ENCODE assay signal across 23 mouse cellular contexts in the genomic region with DNA sequence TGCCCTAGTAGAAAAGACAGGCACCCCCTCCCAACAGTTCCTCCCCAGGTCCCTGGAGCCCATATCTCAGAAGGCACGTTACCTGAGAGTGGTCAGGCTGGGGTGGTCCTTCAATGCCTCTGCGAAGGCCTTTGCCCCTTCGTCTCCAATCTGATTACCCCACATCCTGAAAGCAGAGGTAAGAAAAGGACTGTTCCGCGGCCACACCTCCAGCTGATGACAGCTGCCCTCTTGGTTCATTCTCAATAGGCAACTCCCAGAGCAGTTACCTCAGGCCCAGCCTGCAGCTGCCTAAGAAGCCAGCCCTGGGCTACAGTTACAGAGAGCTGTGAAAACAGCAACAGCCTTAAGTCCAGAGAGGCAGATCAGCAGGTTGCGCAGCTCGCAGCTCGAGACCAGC. TPM values are rescaled to one million over a fixed set of nuclear protein-coding genes. Genes with fewer than 3 reads are reported as not detected.
DNase-seq lines count a peak whose midpoint lies in the region; ATAC-seq and TF ChIP-seq lines count a peak whose summit lies in the region.
"Had no signal": no experiment of that assay in that cellular context is flagged by ENCODE, and none has a peak within 500 bp of the region (broad histone marks: within the 10 kb centered on the region; RNA-seq: fewer than 3 reads in every experiment).

No protein-coding gene starts in this region.

- H3K4me3 ChIP-seq in heart, embryonic 10.5 days: no peak overlapping the region
- no peak overlapping the region for H3K4me3 ChIP-seq in spleen, adult 2 months (ENCODE audit: extremely low read depth, insufficient read depth, insufficient read length)
- H3K4me3 ChIP-seq: heart, embryonic 13.5 days; hindbrain, embryonic 12.5 days; left cerebral cortex, adult 2 months; midbrain, embryonic 10.5 days; stomach, embryonic 15.5 days had no signal

- no peak for TF ChIP-seq POLR2A in spleen, adult 2 months (IDR thresholded peaks at IDR 0.05; ENCODE audit: low read depth, low read length)

- H3K4me1 ChIP-seq in heart, embryonic 10.5 days: peaks cover 17% of the 10 kb centered on the region
- peaks cover 13% of the 10 kb centered on the region; the same call in 1 of the 2 replicates for H3K4me1 ChIP-seq in spleen, adult 2 months (ENCODE audit: control insufficient read depth, insufficient read depth, insufficient read length)
- H3K4me1 ChIP-seq: hindbrain, embryonic 12.5 days; midbrain, embryonic 10.5 days; stomach, embryonic 15.5 days had no signal

- H3K36me3 ChIP-seq in heart, embryonic 10.5 days: no peaks in the 10 kb centered on the region; the same call in 1 of the 2 replicates
- peaks cover 10% of the 10 kb centered on the region for H3K36me3 ChIP-seq in spleen, adult 2 months (ENCODE audit: control insufficient read depth, insufficient read depth, low read length)
- H3K36me3 ChIP-seq: hindbrain, embryonic 12.5 days; midbrain, embryonic 10.5 days; stomach, embryonic 15.5 days had no signal

- ATAC-seq in granulocyte monocyte progenitor cell, adult 5-6 weeks (replicated peaks; ENCODE audit: poor library complexity, severe bottlenecking): peak; percentile 70
- ATAC-seq: forebrain, postnatal 0 days; intestine, postnatal 0 days; Patski had no signal

- 0 out of 2 replicates have a peak, but pooled peaks cover 4% of the 10 kb centered on the region for H3K27me3 ChIP-seq in heart, embryonic 10.5 days (ENCODE audit: insufficient read depth, poor library complexity, severe bottlenecking)
- no peaks in the 10 kb centered on the region for H3K27me3 ChIP-seq in spleen, adult 2 months (ENCODE audit: control insufficient read depth, insufficient read depth, low read length)
- H3K27me3 ChIP-seq: heart, embryonic 13.5 days; hindbrain, embryonic 12.5 days; Patski; stomach, embryonic 15.5 days had no signal

- no peaks in the 10 kb centered on the region for H3K9me3 ChIP-seq in heart, embryonic 10.5 days
- H3K9me3 ChIP-seq: heart, embryonic 13.5 days; hindbrain, embryonic 12.5 days; midbrain, embryonic 10.5 days; stomach, embryonic 15.5 days had no signal

- no peak overlapping the region for H3K27ac ChIP-seq in heart, embryonic 10.5 days
- H3K27ac ChIP-seq in spleen, adult 2 months (ENCODE audit: insufficient read depth, low read length): peak overlapping the region; percentile 25; the same call in 1 of the 2 replicates
- H3K27ac ChIP-seq: heart, embryonic 13.5 days; hindbrain, embryonic 12.5 days; left cerebral cortex, adult 2 months; midbrain, embryonic 10.5 days; stomach, embryonic 15.5 days had no signal

- peak; percentile 75 for DNase-seq in heart, embryonic 10.5 days (ENCODE audit: low spot score)
- no peak for DNase-seq in heart, adult 9 months (ENCODE audit: low spot score in 2 of 2)
- no peak for DNase-seq in spleen, adult 2 months (ENCODE audit: low read depth in 1 of 2, low spot score in 2 of 2)
- no peak for DNase-seq in spleen, adult 12 weeks (ENCODE audit: low spot score)
- peak; percentile 32 for DNase-seq in testis, postnatal 10 days (ENCODE audit: low spot score)
- DNase-seq in layer of hippocampus, adult 9-10 months (ENCODE audit: low spot score): no peak
- DNase-seq in kidney, adult 18-20 months: no peak
- DNase-seq: adrenal gland, postnatal 36 days; cerebellum, adult 18-20 months; cerebellum, postnatal 25 days; forebrain, postnatal 0 days; heart, postnatal 14 days; lung, adult 2 months; thymus, adult 2 months; thymus, postnatal 4 days had no signal

- TF ChIP-seq CTCF in spleen, adult 2 months (IDR thresholded peaks at IDR 0.05; ENCODE audit: extremely low read depth, insufficient read depth, insufficient read length, insufficient replicate concordance): no peak

- WGBS in heart, embryonic 10.5 days: 56% methylated on average over 8 of the region's 8 CpGs
- WGBS in spleen, adult 2 months: 72% methylated on average over 8 of the region's 8 CpGs

RNA-seq across cellular contexts. Expression of a gene that starts 38.1 kb away (rescaled TPM):
- 3.6 and 3.8 TPM in 2 replicates for polyA plus RNA-seq in heart, embryonic 10.5 days (2016; fragmentation: Nextera tagmentation; extraction: Ambion mirVana)
- polyA plus RNA-seq in spleen, adult 2 months (2012; rRNA removed): 41.7 and 63.0 TPM in 2 replicates
- 5.4 and 7.8 TPM in 2 replicates for total RNA-seq in granulocyte monocyte progenitor cell, adult 5-6 weeks (2014; fragmentation: Nextera tagmentation)
- total RNA-seq in granulocyte monocyte progenitor cell, adult 5-6 weeks (2017): 5.5 and 7.2 TPM in 2 replicates

RNA-seq across cellular contexts. Expression of a gene that starts 58.4 kb away (rescaled TPM):
- 8.1 and 8.3 TPM in 2 replicates for polyA plus RNA-seq in heart, embryonic 10.5 days (2016; fragmentation: Nextera tagmentation; extraction: Ambion mirVana)
- polyA plus RNA-seq in spleen, adult 2 months (2012; rRNA removed): 3.3 and 4.2 TPM in 2 replicates
- total RNA-seq in granulocyte monocyte progenitor cell, adult 5-6 weeks (2014; fragmentation: Nextera tagmentation): 12.8 and 18.7 TPM in 2 replicates
- total RNA-seq in granulocyte monocyte progenitor cell, adult 5-6 weeks (2017): 39.6 and 41.1 TPM in 2 replicates

Comparison
In these comparisons a context has a peak if more than half of its experiments do, and no peak if none do; other contexts are left out.
1. DNase-seq: peak in heart, embryonic 10.5 days (single experiment) and testis, postnatal 10 days (single experiment); none in heart, adult 9 months (0 of 2), spleen, adult 2 months (0 of 2), spleen, adult 12 weeks (single experiment), layer of hippocampus, adult 9-10 months (single experiment) and kidney, adult 18-20 months (single experiment).